Mouse (Mus musculus) layer of hippocampus, adult 11-12 months (tissue): ENCODE data around the gene Avil.
"Not testable (repeated sequence)": the region's sequence is repeated elsewhere in the genome, so short reads cannot be mapped to it uniquely, and the experiment has no call there.

ENCODE experiments used
- DNase-seq: peaks from one replicate; pipeline ENCODE4 v3.0.0; 2022; ENCODE audit warnings: low spot score

The Avil gene

DNA sequence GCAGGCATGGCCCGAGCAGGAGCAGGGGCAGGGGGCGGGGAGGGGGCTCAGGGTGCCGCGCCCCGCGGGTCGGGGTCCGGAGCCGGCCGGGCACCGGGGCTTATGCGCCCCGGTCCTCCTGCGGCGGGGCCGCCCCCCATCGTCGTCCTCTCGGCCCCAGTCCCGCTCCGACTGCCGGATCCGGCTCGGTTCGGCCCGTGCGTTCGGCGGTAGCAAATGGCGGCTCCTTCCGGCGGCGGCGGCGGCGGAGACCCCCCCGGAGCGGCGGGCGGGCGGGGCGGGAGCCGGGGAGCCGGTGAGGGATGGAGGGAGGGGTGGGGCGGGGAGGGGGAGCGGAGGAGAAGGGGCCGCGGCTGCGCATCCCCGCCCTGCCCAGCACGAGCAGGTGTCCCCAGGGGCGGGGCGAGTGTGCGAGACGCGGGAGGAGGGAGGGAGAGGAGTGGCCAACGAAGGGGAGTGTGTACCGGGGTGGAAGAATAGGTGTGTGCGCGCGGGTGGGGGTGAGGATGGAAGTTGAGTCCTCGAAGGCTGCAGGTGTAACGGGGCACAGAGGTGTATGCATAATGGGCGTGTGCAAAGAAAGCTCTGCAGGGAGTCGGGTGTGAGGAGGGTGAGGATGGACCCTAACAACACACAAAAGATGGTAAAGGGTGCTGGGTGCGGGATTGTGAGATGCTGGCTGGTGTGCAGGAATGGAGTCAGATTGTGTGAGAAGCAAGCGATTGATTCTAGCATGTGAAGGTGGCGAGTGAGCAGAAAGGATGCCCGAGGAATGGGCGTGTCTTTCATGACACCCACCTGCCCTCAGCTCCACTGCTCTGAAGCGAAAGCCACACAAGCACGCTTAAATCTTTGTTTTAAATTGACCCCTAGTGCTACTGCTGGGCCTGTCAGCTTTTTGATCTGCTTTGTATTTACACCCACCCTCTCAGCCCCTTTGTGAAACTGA is 59.7 kb downstream of the Avil start, which contains the start of gene March9:
Gene March9 (minus strand): TSS at position 217 of the 949 bp plus-strand sequence.
- DNase-seq, result peak; percentile 73

DNA sequence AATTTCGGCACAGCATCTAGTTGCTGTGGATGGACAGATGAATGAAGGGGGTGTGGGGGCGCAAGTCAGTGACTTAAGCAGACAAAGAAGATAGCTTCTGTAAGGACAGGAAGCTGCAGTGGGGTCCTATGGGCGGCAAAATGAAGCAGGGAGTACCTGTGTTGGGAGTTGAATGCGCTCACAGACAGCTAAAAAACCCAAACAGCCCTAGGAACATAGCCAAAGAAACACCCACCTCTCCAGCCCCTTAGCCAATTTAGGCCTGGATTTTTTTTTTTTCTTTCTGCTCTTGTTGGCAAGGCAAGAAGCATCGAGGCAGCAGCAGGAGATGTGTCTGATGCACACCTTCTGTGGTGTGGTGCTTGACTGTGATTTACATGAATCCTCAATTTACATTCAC is 60.6 kb downstream of the Avil start:
- DNase-seq, result no peak

DNA sequence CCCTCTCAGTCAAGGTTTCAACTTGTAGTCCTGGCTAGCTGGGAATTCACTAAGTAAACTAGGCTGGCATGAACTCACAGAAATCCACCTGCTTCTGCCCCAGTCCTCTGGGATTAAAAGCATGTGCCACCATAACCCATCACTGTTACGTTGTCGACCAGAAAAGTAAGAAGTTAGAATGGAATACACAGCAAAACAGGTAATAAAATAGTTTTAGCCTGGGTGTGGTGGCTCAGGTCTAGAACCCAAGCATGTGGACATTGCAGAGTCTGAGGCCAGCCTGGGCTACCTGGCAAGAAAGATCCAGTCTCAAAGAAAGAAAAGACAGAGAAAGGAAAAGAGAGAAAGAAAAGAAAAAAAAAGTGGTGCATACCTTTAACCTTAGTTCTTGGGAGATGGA is 61.0 kb downstream of the Avil start:
- no peak for DNase-seq

DNA sequence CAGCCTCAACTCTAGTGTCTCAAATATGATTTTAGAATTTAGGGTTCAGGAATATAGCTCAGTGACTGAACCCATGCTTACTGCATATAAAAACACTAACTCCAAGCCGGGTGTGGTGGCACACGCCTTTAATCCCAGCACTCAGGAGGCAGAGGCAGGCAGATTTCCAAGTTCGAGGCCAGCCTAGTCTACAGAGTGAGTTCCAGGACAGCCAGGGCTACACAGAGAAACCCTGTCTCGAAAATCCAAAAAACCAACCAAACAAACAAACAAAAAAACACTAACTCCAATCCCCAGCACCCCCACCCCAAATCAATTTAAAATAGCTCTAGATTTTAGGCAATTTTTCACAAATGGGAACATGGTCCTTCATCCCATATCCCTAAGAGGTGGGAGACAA is 61.6 kb downstream of the Avil start:
- DNase-seq, result not testable (repeated sequence)

- DNase-seq, result no peak
Measured at GRCm38 (mm10) chr10:127062503-127062902, 62.0 kb downstream of the Avil start.

- DNase-seq, result peak; percentile 98
Measured at GRCm38 (mm10) chr10:127063239-127063872, 62.8 kb downstream of the Avil start, which contains the start of gene Cdk4. Gene Cdk4 (plus strand): TSS chr10:127063534.

- no peak for DNase-seq
Measured at GRCm38 (mm10) chr10:127063913-127064870, 63.7 kb downstream of the Avil start.

DNA sequence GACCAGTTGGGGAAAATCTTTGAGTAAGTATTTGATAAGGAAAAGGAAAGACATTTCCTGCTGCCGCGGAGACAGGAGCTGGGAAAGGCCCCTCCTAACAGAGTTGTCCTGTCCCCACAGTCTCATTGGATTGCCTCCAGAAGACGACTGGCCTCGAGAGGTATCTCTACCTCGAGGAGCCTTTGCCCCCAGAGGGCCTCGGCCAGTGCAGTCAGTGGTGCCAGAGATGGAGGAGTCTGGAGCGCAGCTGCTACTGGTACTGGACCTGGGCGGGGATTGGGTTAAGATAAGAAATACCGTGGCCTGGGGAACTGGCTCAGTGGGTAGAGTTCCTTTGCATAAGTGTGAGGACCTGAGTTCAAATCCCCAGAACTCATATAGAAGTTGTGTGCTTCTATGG is 65.5 kb downstream of the Avil start:
- DNase-seq, result no peak

- no peak for DNase-seq
Measured at GRCm38 (mm10) chr10:127066519-127067018, 66.1 kb downstream of the Avil start.

- peak; percentile 11 for DNase-seq
Measured at GRCm38 (mm10) chr10:127068360-127069038, 68.0 kb downstream of the Avil start.

DNA sequence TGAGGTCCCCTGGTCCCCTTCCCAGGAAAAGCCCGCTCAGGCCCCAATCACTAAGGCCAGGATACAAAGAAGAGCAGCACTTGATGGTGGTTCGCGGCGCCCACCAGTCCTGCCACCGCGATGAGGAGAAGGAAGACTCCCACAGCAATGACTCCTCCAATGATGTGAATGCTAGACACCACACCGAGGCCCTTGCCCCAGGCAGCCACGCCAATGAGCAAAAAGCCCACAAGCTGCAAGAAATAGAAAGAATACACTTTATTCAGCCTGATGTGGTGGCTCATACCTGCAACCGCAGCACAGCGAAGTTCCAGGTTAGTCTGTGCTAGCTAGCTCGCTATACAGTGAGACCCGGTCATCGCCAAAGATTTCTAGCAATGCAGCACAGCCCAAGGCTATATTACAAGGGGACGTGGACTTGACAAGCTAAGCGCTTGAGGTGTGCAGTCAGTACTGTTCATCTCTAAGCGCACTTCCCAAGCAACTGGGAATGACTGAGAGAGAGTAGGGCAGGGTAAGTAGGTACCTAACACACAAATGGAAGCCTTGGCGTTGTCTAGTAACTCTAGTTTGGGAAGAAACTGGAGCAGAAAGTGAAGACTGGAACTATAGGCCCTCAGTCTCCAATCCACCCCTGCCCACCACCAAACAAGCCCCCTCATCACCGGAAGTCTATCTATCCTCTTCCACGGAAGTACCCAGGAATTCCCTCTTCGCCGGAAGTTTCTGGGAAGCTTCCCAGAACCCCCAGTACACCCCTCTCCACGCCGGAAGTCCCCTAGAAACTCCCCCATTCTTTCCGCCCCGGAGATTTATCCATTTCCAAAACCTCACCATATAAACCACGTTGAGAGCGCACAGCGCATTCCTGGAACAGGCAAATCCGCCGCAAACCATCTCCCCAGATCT is 69.0 kb downstream of the Avil start:
- DNase-seq, result peak; percentile 15
